ENCODE assay signal across 7 mouse cellular contexts in the genomic region with DNA sequence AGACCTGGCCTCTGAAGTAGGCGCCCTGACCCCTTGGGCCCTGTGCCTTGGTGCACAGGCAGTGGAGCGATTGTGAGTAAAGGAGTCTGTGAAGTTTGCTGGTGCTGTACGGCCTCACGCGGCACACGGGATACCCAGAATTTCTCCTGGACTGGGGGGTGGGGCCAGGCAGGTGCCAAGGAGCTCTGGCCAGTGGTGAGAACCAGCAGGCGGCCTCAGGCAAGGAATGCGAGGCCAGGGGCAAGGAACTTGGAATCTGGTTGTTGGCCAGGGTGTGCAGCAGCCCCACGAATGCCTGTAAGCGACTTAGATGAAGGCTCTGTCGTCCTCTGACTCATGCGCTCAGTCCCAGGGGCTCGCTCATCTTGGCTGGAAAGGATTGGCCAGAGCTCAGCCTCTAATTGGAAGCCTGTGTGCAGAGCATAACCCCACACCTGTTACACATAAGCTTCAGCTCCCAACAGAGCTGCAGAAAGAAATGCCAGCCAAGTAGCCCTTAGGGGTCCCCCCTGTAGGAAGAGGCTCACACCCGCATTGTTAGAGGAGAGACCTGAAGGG. TPM values are rescaled to one million over a fixed set of nuclear protein-coding genes. Genes with fewer than 3 reads are reported as not detected.
DNase-seq lines count a peak whose midpoint lies in the region; ATAC-seq and TF ChIP-seq lines count a peak whose summit lies in the region.

No protein-coding gene starts in this region.

- no peak for ATAC-seq in neural tube, embryonic 11.5 days (ENCODE audit: insufficient read depth, low FRiP score, low TSS enrichment)
- no peak for ATAC-seq in monocyte, adult 5-6 weeks (replicated peaks; ENCODE audit: insufficient number of reproducible peaks, low FRiP score, low TSS enrichment, poor library complexity, severe bottlenecking)

- TF ChIP-seq CTCF in E14TG2a.4 (conservative IDR thresholded peaks at IDR 0.05; ENCODE audit: low read length) = no peak
- TF ChIP-seq CTCF in kidney, adult 2 months (conservative IDR thresholded peaks at IDR 0.05; ENCODE audit: insufficient read depth, insufficient read length, low read depth, low read length) = no peak

- H3K4me3 ChIP-seq in E14TG2a.4 (replicated peaks; ENCODE audit: low read length) = peak overlapping the region; percentile 60
- H3K4me3 ChIP-seq in kidney, adult 2 months (ENCODE audit: insufficient read depth, low read depth, low read length) = no peak overlapping the region
- no peak overlapping the region for H3K4me3 ChIP-seq in neural tube, embryonic 11.5 days (ENCODE audit: low read depth, low read length)

- H3K27me3 ChIP-seq in E14TG2a.4 (ENCODE audit: insufficient read depth, low read length) = no peaks in the 10 kb centered on the region
- no peaks in the 10 kb centered on the region for H3K27me3 ChIP-seq in kidney, adult 2 months (replicated peaks; ENCODE audit: control insufficient read depth, insufficient read depth, low read length)
- no peaks in the 10 kb centered on the region for H3K27me3 ChIP-seq in neural tube, embryonic 11.5 days (ENCODE audit: control insufficient read depth, insufficient read depth, low read length)

- WGBS in kidney, adult 2 months = 55% methylated on average over 14 of the region's 14 CpGs
- WGBS in neural tube, embryonic 11.5 days = 6% methylated on average over 14 of the region's 14 CpGs

- H3K27ac ChIP-seq in kidney, adult 2 months (ENCODE audit: insufficient read depth, low read depth, low read length) = no peak overlapping the region
- no peak overlapping the region for H3K27ac ChIP-seq in neural tube, embryonic 11.5 days (ENCODE audit: low read depth, low read length)

- peaks cover 5% of the 10 kb centered on the region; the same call in 1 of the 2 replicates for H3K9me3 ChIP-seq in E14TG2a.4 (ENCODE audit: low read length)
- no peaks in the 10 kb centered on the region for H3K9me3 ChIP-seq in neural tube, embryonic 11.5 days (ENCODE audit: control insufficient read depth, low read length)

- H3K36me3 ChIP-seq in E14TG2a.4 (ENCODE audit: insufficient read depth, low read length) = no peaks in the 10 kb centered on the region
- no peaks in the 10 kb centered on the region for H3K36me3 ChIP-seq in kidney, adult 2 months (ENCODE audit: control insufficient read depth, insufficient read depth, low read length)
- no peaks in the 10 kb centered on the region for H3K36me3 ChIP-seq in neural tube, embryonic 11.5 days (ENCODE audit: control insufficient read depth, insufficient read depth, low read length)

- peak; percentile 60 for DNase-seq in ZHBTc4 (ENCODE audit: low read depth, low spot score)
- peak; percentile 94 for DNase-seq in heart, adult 11 months
- peak; percentile 30 for DNase-seq in kidney, adult 2 months
- DNase-seq in neural tube, embryonic 11.5 days (ENCODE audit: low spot score) = peak; percentile 26
- no peak for DNase-seq in layer of hippocampus, adult 9-11 months

- H3K9ac ChIP-seq in neural tube, embryonic 11.5 days (ENCODE audit: low read length) = no peak overlapping the region

- H3K4me2 ChIP-seq in neural tube, embryonic 11.5 days (ENCODE audit: low read depth) = peak overlapping the region; percentile 18; the same call in 1 of the 2 replicates

- TF ChIP-seq POLR2A in kidney, adult 2 months (IDR thresholded peaks at IDR 0.05; ENCODE audit: low read depth, low read length) = no peak

- peaks cover 79% of the 10 kb centered on the region for H3K4me1 ChIP-seq in E14TG2a.4 (replicated peaks; ENCODE audit: low read depth, low read length)
- H3K4me1 ChIP-seq in kidney, adult 2 months (ENCODE audit: control insufficient read depth, insufficient read depth, low read length) = no peaks in the 10 kb centered on the region
- peaks cover 14% of the 10 kb centered on the region for H3K4me1 ChIP-seq in neural tube, embryonic 11.5 days (ENCODE audit: control insufficient read depth, insufficient read depth, low read length)

RNA-seq across cellular contexts. Expression of gene Rybp, which starts 49.4 kb away (rescaled TPM):
- polyA plus RNA-seq in kidney, adult 2 months (2012; rRNA removed) = 19.4 and 23.0 TPM in 2 replicates
- 11.0 and 12.0 TPM in 2 replicates for polyA plus RNA-seq in neural tube, embryonic 11.5 days (2014; fragmentation: Nextera tagmentation; extraction: Ambion mirVana)
- total RNA-seq in monocyte, adult 5-6 weeks (2017) = 15.7 to 53.5 TPM (median 47.7 TPM) in 3 replicates
